Mouse (Mus musculus) mouse trophoblast stem cell (cell line): ENCODE measurements around the gene Xlr4b.
"Not testable (repeated sequence)": the region's sequence is repeated elsewhere in the genome, so short reads cannot be mapped to it uniquely, and the experiment has no call there.

Source experiments
- in situ Hi-C, 2 experiments: fragments of 300-500 bp; cut with MseI, MboI; formaldehyde crosslinking; loops; 2 replicates in 1 of 2; 3 replicates in 1 of 2; pipeline ENCODE4 v1.15.1; 2025

Xlr4b gene

DNA sequence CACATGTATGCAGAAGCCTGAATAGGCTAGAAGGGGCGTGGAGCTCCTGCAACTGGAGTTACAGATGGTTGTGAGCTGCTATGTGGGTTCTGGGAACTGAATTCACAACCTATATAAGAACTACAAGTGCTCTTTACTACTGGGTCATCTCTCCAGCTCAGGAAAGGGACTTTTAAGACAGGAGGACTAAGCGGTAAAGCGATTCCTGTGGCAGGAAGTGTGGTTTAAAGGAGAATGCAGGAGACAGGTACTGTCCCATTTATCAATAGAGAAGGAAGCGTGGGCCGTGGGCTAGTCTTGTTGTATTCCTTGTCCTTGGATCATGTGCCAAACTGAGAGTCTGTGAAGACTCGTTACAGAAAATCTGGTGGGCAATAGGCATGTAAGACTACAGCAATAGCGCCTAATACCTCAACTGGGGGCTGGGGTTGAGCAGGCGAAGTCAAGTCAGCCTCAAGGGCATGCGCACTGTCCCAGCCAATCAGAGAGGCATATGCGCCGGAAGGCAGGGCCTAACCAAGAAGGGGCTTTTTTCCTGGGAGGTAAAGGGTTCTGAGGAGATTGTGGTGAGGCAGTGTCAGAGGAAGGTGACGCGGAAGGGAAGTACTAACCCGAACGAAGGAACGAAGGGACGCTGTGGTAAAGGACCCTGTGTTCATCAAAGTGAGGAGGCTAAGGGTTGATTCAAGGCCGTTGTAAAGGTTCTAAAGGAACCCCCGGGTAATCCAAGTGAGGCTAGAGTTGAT lies at the start of gene Xlr4b:
Gene Xlr4b (plus strand): TSS at position 515 of the 746 bp plus-strand sequence.
- in situ Hi-C loops = not testable (repeated sequence)

DNA sequence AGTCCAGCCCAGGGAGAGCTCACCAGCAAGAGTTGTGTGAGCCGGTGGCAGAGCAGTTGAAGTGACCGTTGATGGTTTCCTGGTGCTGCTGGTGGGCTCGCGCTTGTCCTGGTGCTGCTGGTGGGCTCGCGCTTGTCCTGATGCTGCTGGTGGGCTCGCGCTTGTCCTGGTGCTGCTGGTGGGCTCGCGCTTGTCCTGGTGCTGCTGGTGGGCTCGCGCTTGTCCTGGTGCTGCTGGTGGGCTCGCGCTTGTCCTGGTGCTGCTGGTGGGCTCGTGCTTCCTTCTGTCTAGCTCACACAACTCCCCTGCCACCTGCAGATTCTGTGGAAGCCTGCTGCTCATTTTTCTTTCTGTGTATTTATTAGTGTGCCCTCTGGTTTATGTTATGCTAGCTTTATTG lies 37.2 kb upstream of the Xlr4b start, which contains the start of gene Spin2d:
Gene Spin2d (minus strand): TSS at position 101 of the 400 bp plus-strand sequence.
- in situ Hi-C loops = not testable (repeated sequence)

DNA sequence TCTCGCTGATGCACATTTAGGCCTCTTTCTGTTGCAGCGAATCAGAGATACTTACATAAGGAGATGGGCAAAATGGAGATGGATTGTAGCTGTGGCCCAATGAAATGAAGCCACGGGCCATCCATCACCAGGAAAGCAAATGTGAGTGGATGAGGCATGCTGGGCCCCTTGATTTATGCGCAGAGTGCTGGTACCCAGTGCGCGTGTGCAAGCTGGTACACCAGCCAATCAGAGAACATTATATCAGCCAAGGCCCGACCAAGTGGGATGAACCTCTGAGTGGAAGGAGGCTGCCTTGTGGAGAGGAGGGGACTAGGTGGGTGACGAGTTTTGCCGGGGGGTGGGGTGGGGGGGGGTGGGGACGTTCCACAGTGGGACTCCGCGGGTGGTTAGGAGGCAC lies 22.2 kb upstream of the Xlr4b start, which contains the start of gene Xlr3b:
Gene Xlr3b (plus strand): TSS at position 274 of the 400 bp plus-strand sequence.
- in situ Hi-C loops = not testable (repeated sequence)

DNA sequence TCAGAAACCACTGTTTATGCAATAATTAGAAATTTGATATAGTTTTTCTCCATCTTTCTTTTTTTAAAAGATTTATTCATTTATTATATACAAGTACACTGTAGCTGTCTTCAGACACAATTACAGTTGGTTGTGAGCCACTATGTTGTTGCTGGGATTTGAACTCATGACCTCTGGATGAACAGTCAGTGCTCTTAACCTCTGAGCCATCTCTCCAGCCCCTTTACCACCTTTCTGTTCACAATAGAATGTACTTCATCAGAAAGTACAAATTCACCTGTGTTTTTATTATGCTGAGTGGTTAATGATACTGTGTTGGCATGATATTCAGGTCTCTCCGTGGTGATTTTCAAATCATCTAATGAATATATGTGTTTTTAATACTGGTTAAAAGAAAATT lies 11.2 kb downstream of the Xlr4b start:
- in situ Hi-C loops = loop anchor here (25.0 kb wide), 1 partner anchor 163 kb away; the partner anchor contains the start of gene Pnma3 (in 2 of the 2)

DNA sequence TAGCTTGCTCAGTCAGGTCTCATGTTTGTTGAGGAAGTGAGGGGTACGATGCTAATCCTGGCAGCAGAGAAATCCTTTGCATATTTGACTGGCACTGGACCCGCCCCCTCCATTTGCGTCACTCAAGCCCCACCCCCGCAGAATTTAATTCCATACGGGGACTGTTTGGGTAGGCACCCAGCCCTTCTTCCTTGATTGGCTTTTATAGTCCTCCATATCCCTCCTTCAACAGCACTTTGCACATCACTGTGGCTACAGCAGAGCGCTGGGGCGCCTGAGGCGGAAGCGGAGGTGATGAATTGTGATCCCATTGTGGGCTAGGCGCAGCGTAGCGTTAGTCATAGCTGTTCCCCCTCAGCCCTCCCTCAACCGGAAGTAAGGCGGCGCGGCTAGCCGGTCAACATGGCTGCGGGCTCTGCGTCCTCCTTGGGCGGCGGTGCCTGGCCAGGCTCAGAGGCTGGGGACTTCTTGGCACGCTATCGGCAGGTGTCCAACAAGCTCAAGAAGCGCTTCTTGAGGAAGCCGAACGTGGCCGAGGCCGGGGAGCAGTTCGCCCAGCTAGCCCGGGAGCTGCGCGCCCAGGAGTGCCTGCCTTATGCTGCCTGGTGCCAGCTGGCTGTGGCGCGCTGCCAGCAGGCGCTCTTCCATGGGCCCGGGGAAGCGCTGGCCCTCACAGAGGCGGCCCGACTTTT lies 13.9 kb downstream of the Xlr4b start, which contains the start of gene F8a:
Gene F8a (plus strand): TSS at position 378 of the 692 bp plus-strand sequence.
- in situ Hi-C loops = loop anchor here (25.0 kb wide), 1 partner anchor 166 kb away; the partner anchor contains the start of gene Pnma3 (in 2 of the 2)

DNA sequence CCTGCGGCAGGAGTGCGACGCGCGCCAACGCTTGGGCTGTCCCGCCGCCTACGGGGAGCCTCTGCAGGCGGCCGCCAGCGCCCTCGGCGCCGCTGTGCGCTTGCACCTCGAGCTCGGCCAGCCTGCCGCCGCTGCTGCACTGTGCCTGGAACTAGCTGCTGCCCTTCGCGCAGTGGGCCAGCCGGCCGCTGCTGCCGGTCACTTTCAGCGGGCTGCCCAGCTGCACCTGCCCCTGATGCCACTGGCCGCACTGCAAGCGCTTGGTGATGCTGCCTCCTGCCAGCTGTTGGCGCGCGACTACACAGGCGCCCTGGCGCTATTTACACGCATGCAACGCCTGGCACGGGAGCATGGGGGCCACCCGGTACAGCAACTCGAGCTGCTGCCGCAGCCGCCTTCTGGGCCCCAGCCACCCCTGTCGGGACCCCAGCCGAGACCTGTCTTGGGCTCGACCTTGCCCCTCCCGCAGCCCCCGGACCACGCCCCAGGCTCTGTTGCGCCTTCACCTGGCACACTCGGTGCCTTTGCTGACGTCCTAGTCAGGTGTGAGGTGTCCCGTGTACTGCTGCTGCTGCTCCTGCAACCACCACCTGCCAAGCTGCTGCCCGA lies 14.6 kb downstream of the Xlr4b start:
- in situ Hi-C loops = loop anchor here (25.0 kb wide), 1 partner anchor 166 kb away; the partner anchor contains the start of gene Pnma3 (in 2 of the 2)

DNA sequence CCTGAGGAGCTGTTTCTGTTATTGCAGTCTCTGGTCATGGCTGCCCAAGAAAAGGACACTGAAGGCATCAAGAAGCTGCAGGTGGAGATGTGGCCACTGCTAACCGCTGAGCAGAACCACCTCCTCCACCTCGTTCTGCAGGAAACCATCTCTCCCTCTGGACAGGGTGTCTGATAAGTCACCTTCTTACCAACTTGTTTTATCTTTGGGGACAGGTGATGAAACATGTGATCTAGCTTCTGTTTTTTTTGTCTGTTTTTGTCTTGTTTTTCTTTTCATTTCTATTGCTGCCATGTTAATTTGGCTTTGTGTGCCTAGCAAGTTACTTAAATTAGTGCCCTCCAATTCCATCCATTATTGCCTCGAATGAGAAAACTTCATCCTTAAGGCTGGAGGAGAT lies 15.2 kb downstream of the Xlr4b start:
- in situ Hi-C loops = loop anchor here (25.0 kb wide), 1 partner anchor 167 kb away; the partner anchor contains the start of gene Pnma3 (in 2 of the 2)

DNA sequence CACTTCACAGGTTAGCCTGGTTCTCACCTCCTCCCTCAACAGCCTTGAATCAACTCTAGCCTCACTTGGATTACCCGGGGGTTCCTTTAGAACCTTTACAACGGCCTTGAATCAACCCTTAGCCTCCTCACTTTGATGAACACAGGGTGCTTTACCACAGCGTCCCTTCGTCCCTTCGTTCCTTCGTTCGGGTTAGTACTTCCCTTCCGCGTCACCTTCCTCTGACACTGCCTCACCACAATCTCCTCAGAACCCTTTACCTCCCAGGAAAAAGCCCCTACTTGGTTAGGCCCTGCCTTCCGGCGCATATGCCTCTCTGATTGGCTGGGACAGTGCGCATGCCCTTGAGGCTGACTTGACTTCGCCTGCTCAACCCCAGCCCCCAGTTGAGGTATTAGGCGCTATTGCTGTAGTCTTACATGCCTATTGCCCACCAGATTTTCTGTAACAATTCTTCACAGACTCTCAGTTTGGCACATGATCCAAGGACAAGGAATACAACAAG lies 28.7 kb downstream of the Xlr4b start, which contains the start of gene Xlr4c:
Gene Xlr4c (minus strand): TSS at position 310 of the 505 bp plus-strand sequence.
- in situ Hi-C loops = loop anchor here (25.0 kb wide), 1 partner anchor 181 kb away; the partner anchor contains the start of gene Pnma3 (in 2 of the 2)

DNA sequence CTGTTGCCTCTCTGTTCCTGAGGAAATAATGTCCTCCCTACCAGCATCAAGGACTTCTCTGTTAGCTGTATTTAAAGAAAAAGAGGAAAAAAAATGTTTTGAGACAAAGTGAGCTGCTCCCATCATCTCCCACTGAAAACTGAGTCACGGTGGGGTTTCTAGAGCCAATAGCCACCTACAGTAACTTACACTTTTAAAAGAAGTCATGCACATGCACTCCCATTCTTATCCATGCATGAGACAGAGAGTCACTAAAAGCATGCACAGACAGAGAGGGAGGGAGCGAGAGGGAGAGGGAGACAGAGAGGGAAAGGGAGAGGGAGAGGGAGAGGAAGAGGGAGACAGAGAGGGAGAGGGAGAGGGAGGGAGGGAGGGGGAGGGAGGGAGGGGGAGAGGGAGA lies 48.3 kb downstream of the Xlr4b start:
- in situ Hi-C loops = not testable (repeated sequence)

DNA sequence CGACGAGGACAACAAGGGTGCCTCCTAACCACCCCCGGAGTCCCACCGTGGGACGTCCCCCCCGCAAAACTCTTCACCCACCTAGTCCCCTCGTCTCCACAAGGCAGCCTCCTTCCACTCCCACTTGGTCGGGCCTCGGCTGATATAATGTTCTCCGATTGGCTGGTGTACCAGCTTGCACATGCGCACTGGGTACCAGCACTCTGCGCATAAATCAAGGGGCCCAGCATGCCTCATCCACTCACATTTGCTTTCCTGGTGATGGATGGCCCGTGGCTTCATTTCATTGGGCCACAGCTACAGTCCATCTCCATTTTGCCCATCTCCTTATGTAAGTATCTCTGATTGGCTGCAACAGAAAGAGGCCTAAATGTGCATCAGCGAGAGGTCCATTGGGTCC lies 51.1 kb downstream of the Xlr4b start, which contains the start of gene Xlr3c:
Gene Xlr3c (minus strand): TSS at position 121 of the 400 bp plus-strand sequence.
- in situ Hi-C loops = not testable (repeated sequence)
